Mouse (Mus musculus): ENCODE results near the gene Glp1r.
A peak's percentile ranks its signal among the peaks of the same experiment; 100 is the strongest.

The Glp1r gene

GRCm38 (mm10) chr17:30901627-30902026 lies at the start of gene Glp1r:
Gene Glp1r (plus strand): TSS chr17:30901817.
- no peak for DNase-seq (ENCODE audit: low read depth, low spot score)

DNA sequence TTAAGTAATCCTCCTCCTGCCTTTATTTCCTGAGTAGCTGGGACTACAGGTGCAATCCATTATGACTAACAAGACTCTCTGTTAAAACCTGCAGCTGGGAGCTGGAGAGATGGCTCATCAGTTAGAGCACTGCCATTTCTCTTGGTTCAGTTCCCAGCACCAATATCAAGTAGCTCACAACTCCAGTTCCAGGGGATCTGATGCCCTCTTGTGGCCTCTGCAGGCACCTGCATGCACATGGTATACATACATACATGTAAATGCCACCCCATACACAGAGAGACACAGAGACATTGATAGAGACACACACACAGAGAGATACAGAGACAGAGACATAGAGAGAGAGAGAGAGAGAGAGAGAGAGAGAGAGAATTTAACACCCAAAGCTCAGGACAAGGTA lies 49.3 kb upstream of the Glp1r start:
- DNase-seq (ENCODE audit: low read depth, low spot score): no peak

GRCm38 (mm10) chr17:30857347-30857746 lies 44.3 kb upstream of the Glp1r start:
- no peak for DNase-seq (ENCODE audit: low read depth, low spot score)

DNA sequence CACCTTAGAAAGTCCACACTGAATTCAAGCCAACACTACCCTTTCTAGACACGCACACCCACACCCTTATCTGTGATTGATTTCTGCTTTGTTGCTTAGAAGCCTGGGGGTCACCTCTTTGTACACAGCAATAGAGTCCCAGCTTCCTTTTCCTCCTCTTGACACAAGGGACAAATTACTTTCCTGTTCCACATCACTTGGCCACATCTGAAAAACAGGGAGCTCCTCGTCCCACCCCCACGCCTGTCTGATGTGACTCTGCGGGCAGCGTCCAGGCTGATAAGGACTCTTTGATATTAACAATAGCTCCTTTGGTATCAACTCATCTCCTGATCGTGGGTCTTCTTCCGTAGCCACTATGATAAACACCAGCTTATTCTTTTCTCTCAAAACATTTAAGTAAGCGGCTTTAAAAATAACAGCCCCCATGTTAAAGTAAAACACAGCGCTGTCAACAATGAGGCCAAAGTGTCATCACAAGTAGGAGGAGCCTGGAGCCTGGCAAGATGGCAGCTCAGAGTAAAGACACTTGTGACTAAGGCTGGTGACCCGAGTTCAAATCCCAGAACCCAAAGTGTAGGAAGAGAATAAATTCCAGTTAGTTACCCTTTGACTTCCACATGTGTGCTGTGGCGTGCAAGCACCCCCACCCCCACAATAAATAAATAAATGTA lies 42.9 kb upstream of the Glp1r start:
- DNase-seq (ENCODE audit: low read depth, low spot score): no peak

DNA sequence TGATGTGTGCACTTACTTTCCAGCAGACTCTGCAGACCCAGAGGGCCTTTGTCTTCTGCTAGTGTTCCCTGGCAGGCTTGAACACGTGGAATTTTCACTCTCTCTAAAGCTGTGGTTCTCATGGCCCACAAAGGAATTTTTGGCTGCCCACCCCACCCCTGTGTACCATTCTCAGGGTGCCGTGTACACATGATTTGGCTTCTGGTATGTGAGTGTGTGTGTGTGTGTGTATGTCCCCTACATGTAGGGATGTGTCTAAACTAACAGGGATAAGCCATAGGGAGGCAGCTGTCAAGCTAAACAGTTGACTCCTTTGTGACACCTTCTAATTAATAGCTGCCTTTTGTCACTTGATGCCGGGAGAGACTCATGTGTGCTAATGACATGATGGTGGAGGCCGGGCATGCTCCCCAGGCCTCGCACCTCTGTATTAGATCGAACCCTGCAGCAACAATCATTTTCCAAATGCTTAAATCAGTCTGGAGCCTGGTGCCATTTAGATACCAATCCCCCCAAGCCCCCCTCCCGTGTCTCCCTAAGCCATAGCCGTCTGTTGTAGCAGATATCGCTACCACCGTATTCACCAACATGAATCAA lies 41.5 kb upstream of the Glp1r start:
- no peak for DNase-seq (ENCODE audit: low read depth, low spot score)

- no peak for DNase-seq (ENCODE audit: low read depth, low spot score)
Measured at GRCm38 (mm10) chr17:30860606-30861005, 41.0 kb upstream of the Glp1r start.

- DNase-seq (ENCODE audit: low read depth, low spot score): no peak
Measured at GRCm38 (mm10) chr17:30866281-30866680, 35.3 kb upstream of the Glp1r start.

GRCm38 (mm10) chr17:30866966-30867365 lies 34.7 kb upstream of the Glp1r start:
- DNase-seq (ENCODE audit: low read depth, low spot score): no peak

- DNase-seq (ENCODE audit: low read depth, low spot score): no peak
Measured at GRCm38 (mm10) chr17:30871040-30871439, 30.6 kb upstream of the Glp1r start.

DNA sequence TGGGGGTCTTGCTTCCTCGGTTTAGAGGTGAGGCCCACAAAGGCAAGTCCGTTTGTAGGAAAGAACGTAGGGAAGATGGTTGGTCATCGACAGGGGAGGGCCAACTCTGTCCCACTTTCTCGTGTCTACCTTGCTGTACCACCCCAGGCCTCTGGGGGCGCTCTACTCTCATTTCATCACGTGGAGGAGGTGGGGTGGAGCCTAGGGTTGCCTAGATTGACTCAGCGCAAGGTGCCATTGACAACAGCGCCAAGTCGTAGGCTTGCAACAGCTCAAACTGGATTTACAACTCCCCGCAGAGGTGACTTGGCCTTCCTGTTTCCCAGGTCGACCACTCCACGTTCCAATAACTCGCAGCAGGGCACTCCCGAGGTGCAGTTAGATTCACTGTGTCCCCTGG lies 27.3 kb upstream of the Glp1r start:
- DNase-seq (ENCODE audit: low read depth, low spot score): peak; percentile 77

GRCm38 (mm10) chr17:30877456-30877855 lies 24.2 kb upstream of the Glp1r start:
- DNase-seq (ENCODE audit: low read depth, low spot score): no peak

DNA sequence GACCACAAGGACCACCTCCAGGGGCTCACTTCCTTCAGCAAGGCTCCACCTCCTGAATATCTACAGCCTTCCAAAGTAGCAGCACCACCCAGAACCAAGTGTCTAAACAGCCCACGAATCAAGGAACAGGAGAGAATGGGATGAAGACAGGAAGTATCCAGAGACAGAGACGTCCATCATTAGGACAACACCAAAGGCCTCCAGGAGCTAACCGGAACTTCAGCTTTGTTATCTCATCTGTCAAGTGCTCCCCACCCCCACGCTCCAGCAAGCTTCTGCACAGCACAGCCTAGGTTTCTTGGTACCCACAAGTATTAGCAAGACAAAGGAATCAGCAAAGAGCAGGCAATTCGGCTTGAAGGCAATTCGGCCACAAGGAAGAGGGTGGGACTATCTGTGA lies 23.0 kb upstream of the Glp1r start:
- DNase-seq (ENCODE audit: low read depth, low spot score): no peak

GRCm38 (mm10) chr17:30880391-30880790 lies 21.2 kb upstream of the Glp1r start:
- no peak for DNase-seq (ENCODE audit: low read depth, low spot score)

GRCm38 (mm10) chr17:30881001-30881400 lies 20.6 kb upstream of the Glp1r start:
- DNase-seq (ENCODE audit: low read depth, low spot score): no peak

DNA sequence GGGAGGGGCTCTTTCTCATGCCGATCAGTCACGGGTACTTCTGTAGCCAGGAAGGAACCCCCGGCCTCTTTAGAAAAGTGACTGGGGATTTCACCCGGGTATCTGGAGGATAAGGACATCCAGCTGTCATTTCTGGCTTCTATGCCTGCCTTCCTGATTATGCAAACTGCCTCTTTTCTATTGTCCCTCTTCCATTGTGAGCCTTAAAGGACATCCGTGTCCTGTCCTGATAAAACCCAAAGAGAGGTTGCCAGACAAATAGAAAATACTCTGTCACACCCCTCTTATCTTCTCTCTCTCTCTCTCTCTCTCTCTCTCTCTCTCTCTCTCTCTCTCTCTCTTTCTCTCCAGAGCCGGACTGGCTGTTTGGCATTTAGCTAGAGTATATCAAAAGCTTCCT lies 19.4 kb upstream of the Glp1r start:
- DNase-seq (ENCODE audit: low read depth, low spot score): no peak

GRCm38 (mm10) chr17:30883534-30883933 lies 18.1 kb upstream of the Glp1r start:
- DNase-seq (ENCODE audit: low read depth, low spot score): no peak

GRCm38 (mm10) chr17:30892086-30892485 lies 9.5 kb upstream of the Glp1r start:
- no peak for DNase-seq (ENCODE audit: low read depth, low spot score)

DNA sequence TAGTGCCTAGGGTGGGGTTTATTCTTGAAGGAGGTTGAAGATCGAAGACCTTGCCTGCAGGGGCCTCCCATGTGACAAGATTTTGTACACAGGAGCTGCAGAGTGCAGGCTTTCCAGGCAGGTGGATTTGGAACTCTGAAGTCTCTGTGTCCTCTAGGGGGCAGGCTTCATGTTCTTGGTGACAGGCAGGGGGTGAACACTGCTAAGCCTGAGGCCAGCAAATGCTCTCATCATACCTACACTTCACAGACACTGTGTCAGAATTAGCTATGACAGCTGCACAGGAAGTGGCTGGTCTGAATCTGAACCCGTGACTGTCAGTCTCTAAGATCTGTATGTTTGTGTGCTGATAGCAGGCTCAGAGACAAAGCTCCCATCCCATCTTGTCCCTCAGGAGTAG lies 8.9 kb upstream of the Glp1r start:
- DNase-seq (ENCODE audit: low read depth, low spot score): no peak

DNA sequence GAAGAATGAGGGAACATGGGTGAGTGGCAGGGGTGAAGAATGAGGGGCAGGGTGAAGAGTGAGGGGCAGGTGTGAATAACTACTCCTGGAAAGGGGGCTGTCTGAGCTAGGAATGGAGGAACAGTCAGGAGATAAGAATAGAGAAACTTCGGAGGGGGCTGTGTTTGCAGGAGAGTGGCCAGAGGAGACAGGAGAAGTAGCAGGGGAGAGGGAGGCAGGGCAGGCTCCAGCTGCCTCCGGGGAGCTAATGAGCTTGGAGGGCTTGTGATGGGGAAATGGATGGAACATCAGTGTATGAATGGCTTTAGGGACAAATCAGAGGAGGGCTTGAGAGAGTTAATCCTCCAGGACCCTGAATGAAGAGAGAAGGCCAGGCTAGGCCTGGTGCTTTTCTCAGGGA lies 4.5 kb upstream of the Glp1r start:
- no peak for DNase-seq (ENCODE audit: low read depth, low spot score)

DNA sequence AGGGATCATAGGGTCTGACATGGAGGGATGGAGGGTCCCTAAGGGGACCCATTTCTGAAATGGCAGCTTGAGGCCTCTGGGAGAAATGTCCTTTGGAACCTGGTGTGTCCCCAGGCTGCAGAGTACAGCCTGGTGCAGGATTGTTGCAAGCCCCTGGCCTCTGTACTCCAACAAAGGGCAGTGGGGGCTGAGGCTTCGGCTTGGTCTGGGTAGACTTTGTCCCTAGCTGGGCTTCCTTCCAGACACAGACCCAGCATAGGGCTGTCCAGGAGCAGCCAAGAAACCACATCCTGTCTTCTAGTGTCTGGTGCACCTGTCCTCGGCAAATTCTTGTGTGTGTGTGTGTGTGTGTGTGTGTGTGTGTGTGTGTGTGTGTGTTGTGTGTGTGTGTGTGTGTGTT lies 2.5 kb downstream of the Glp1r start:
- DNase-seq (ENCODE audit: low read depth, low spot score): no peak

GRCm38 (mm10) chr17:30907577-30907976 lies 6.0 kb downstream of the Glp1r start:
- no peak for DNase-seq (ENCODE audit: low read depth, low spot score)

DNA sequence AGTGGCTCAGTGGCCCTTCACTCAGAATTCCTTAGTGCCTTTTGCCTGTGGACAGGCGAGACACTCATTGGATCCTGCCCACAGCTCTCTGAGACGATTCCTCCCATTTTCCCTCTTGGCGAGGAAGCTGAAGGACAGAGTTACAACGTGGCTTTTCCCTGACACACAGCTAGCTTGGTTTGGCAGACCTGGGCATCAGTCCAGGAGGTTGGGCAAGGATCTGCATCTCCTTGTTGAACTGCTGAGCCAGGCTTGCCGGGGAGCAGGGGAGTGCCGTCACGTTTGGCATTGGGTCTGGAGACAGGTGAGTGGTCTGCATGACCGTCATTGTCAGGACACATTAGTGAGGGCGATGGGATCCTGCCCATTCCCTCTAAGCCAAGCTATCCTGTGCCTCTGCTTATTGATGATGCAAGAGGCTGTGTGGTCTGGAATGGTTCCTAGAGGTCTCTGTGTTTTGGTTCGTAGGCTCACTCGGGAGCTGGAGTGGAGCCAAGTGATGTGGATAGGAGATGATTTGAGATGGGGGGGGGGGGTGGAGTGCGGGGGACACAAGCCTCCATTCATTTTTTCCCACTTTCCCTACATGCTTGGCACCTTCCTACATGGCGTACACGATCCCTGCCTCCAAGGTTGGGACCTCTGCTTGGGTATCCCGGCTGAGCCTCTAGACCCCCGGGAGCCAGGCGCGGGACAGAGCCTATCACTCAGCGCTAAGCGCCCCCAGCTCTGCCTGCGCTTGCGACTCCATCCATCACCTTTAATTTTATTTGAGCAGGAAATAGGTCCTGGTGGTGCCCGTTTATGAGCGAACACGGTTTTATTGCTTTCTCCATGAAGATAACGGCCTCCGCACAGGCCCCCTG lies 9.5 kb downstream of the Glp1r start:
- DNase-seq (ENCODE audit: low read depth, low spot score): no peak

DNA sequence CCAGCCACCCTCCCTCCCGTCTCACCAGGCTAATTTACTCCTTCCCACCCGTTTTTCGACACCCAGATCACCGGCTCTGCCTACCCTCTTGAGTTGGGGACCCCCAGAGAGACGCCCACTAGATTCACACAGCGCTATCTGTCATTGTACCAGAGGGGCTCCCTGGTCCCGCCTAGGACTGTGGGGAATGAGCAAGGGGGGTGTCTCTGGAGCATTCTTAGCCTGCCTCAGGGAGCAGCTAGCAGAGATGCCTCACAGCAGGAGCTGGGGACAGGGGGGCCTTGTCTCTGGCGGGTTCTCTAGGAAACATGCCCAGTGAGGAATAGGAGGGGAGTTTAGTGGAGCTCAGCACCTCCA lies 10.1 kb downstream of the Glp1r start:
- no peak for DNase-seq (ENCODE audit: low read depth, low spot score)

Measured in WW6 (cell line).